Mouse (Mus musculus) cerebellum, adult 2 months (tissue): ENCODE results near the gene Olfr71.

Experiments
- CTCF ChIP-seq: fragments of 200-500 bp; IDR thresholded peaks from 2 replicates; pipeline ENCODE4 v1.5.1; 2011; ENCODE audit warnings: low read depth, mild to moderate bottlenecking, control low read depth, low read length, moderate library complexity, borderline replicate concordance; ENCODE audit not compliant: insufficient read depth
- POLR2A ChIP-seq: fragments of 200-500 bp; IDR thresholded peaks from 2 replicates; pipeline ENCODE4 v1.6.1; 2011; ENCODE audit warnings: low read length, control low read depth, borderline replicate concordance; ENCODE audit not compliant: insufficient read depth

GRCm38 (mm10) chr4:43727718-43728575, 17.9 kb upstream of the Olfr71 start:
- TF ChIP-seq POLR2A (no peak), CTCF (no peak)
